Comparison of ENCODE assay signal across 17 mouse cellular contexts in genomic region chr14:120291226-120291757, GRCm38 (mm10). TPM values are rescaled to one million over a fixed set of nuclear protein-coding genes. Genes with fewer than 3 reads are reported as not detected.
DNase-seq lines count a peak whose midpoint lies in the region; ATAC-seq and TF ChIP-seq lines count a peak whose summit lies in the region.
"Had no signal": no experiment of that assay in that cellular context is flagged by ENCODE, and none has a peak within 500 bp of the region (broad histone marks: within the 10 kb centered on the region; RNA-seq: fewer than 3 reads in every experiment).

No protein-coding gene starts in this region.

- no peak for ATAC-seq in heart, embryonic 12.5 days (ENCODE audit: insufficient number of reproducible peaks, low FRiP score)
- no peak for ATAC-seq in stomach, embryonic 16.5 days (ENCODE audit: insufficient read depth, low FRiP score)
- ATAC-seq in stomach, postnatal 0 days (ENCODE audit: low FRiP score, low TSS enrichment), result no peak
- no peak for ATAC-seq in limb, embryonic 13.5 days (ENCODE audit: low FRiP score, low read depth)
- ATAC-seq: forebrain, embryonic 15.5 days had no signal

- WGBS in heart, embryonic 12.5 days, result 85% methylated on average over 13 of the region's 13 CpGs
- 87% methylated on average over 13 of the region's 13 CpGs for WGBS in stomach, embryonic 16.5 days
- 83% methylated on average over 13 of the region's 13 CpGs for WGBS in stomach, postnatal 0 days
- 82% methylated on average over 13 of the region's 13 CpGs for WGBS in limb, embryonic 13.5 days

- peak; percentile 21 for DNase-seq in cerebellum, adult 9-11 months
- DNase-seq in cerebellum, postnatal 10 days, result no peak
- DNase-seq in heart, postnatal 25 days (ENCODE audit: low spot score), result no peak
- no peak for DNase-seq in stomach, postnatal 0 days (ENCODE audit: low spot score)
- no peak for DNase-seq in spleen, adult 12 weeks (ENCODE audit: low spot score)
- DNase-seq: adrenal gland, adult 8-10 months; cerebellum, adult 11-12 months; kidney, adult 11 months; kidney, postnatal 14 days; right cerebral cortex, postnatal 14 days had no signal

- H3K9ac ChIP-seq in heart, embryonic 12.5 days, result no peak overlapping the region
- H3K9ac ChIP-seq in stomach, embryonic 16.5 days (ENCODE audit: low read length), result no peak overlapping the region
- no peak overlapping the region for H3K9ac ChIP-seq in stomach, postnatal 0 days (ENCODE audit: low read length)
- H3K9ac ChIP-seq in limb, embryonic 13.5 days, result no peak overlapping the region
- H3K9ac ChIP-seq: embryonic facial prominence, embryonic 13.5 days; forebrain, embryonic 15.5 days; hindbrain, embryonic 14.5 days; neural tube, embryonic 12.5 days had no signal

- TF ChIP-seq EP300 in stomach, postnatal 0 days (optimal IDR thresholded peaks at IDR 0.05), result no peak

- H3K4me3 ChIP-seq in heart, embryonic 12.5 days, result no peak overlapping the region
- no peak overlapping the region for H3K4me3 ChIP-seq in stomach, embryonic 16.5 days (replicated peaks; ENCODE audit: low read length)
- H3K4me3 ChIP-seq in stomach, postnatal 0 days (ENCODE audit: low read depth, low read length), result no peak overlapping the region
- no peak overlapping the region for H3K4me3 ChIP-seq in limb, embryonic 13.5 days
- H3K4me3 ChIP-seq: embryonic facial prominence, embryonic 13.5 days; forebrain, embryonic 15.5 days; neural tube, embryonic 12.5 days had no signal

- no peaks in the 10 kb centered on the region for H3K9me3 ChIP-seq in heart, embryonic 12.5 days (replicated peaks)
- H3K9me3 ChIP-seq in stomach, embryonic 16.5 days (replicated peaks; ENCODE audit: control insufficient read depth, low read length), result no peaks in the 10 kb centered on the region
- H3K9me3 ChIP-seq in stomach, postnatal 0 days (ENCODE audit: control insufficient read depth, low read length), result no peaks in the 10 kb centered on the region
- H3K9me3 ChIP-seq in limb, embryonic 13.5 days, result no peaks in the 10 kb centered on the region
- H3K9me3 ChIP-seq: embryonic facial prominence, embryonic 13.5 days; forebrain, embryonic 15.5 days; neural tube, embryonic 12.5 days had no signal

- peak overlapping the region; percentile 87 for H3K27ac ChIP-seq in heart, embryonic 12.5 days (ENCODE audit: poor library complexity, severe bottlenecking)
- 0 out of 2 replicates have a peak overlapping the region, but pooled peaks have one; percentile 4 for H3K27ac ChIP-seq in stomach, embryonic 16.5 days (ENCODE audit: low read length)
- no peak overlapping the region for H3K27ac ChIP-seq in stomach, postnatal 0 days (replicated peaks)
- H3K27ac ChIP-seq in limb, embryonic 13.5 days, result peak overlapping the region; percentile 28; the same call in 1 of the 2 replicates
- H3K27ac ChIP-seq: forebrain, embryonic 15.5 days; hindbrain, embryonic 14.5 days; neural tube, embryonic 12.5 days had no signal

- H3K27me3 ChIP-seq in heart, embryonic 12.5 days (replicated peaks), result no peaks in the 10 kb centered on the region
- H3K27me3 ChIP-seq in stomach, embryonic 16.5 days (ENCODE audit: control insufficient read depth, insufficient read depth, low read length), result no peaks in the 10 kb centered on the region
- no peaks in the 10 kb centered on the region for H3K27me3 ChIP-seq in stomach, postnatal 0 days (ENCODE audit: control insufficient read depth, insufficient read depth, low read length)
- no peaks in the 10 kb centered on the region for H3K27me3 ChIP-seq in limb, embryonic 13.5 days
- H3K27me3 ChIP-seq: embryonic facial prominence, embryonic 13.5 days; forebrain, embryonic 15.5 days; neural tube, embryonic 12.5 days had no signal

- intact Hi-C loops in heart, postnatal 25 days (cut with DNase I), result no loop called here

- no peak for TF ChIP-seq CTCF in stomach, postnatal 0 days (IDR thresholded peaks at IDR 0.05; ENCODE audit: low read depth)

- H3K36me3 ChIP-seq in heart, embryonic 12.5 days, result peaks cover 18% of the 10 kb centered on the region
- H3K36me3 ChIP-seq in stomach, embryonic 16.5 days (ENCODE audit: control insufficient read depth, insufficient read depth, low read length), result 0 out of 2 replicates have a peak, but pooled peaks cover 5% of the 10 kb centered on the region
- no peaks in the 10 kb centered on the region for H3K36me3 ChIP-seq in stomach, postnatal 0 days (ENCODE audit: control insufficient read depth, insufficient read depth, low read length)
- H3K36me3 ChIP-seq in limb, embryonic 13.5 days, result peaks cover 24% of the 10 kb centered on the region
- H3K36me3 ChIP-seq: forebrain, embryonic 15.5 days; neural tube, embryonic 12.5 days had no signal

- H3K4me1 ChIP-seq in heart, embryonic 12.5 days (replicated peaks), result peaks cover 92% of the 10 kb centered on the region
- peaks cover 57% of the 10 kb centered on the region for H3K4me1 ChIP-seq in stomach, embryonic 16.5 days (ENCODE audit: control insufficient read depth, insufficient read depth, low read length)
- peaks cover 15% of the 10 kb centered on the region for H3K4me1 ChIP-seq in stomach, postnatal 0 days (replicated peaks; ENCODE audit: control insufficient read depth, insufficient read depth)
- H3K4me1 ChIP-seq in limb, embryonic 13.5 days, result peaks cover 94% of the 10 kb centered on the region

- H3K4me2 ChIP-seq in heart, embryonic 12.5 days, result no peak overlapping the region
- no peak overlapping the region for H3K4me2 ChIP-seq in stomach, embryonic 16.5 days (ENCODE audit: low read depth, low read length)
- H3K4me2 ChIP-seq in stomach, postnatal 0 days (replicated peaks; ENCODE audit: low read depth), result no peak overlapping the region
- no peak overlapping the region for H3K4me2 ChIP-seq in limb, embryonic 13.5 days (replicated peaks)
- H3K4me2 ChIP-seq: embryonic facial prominence, embryonic 13.5 days; forebrain, embryonic 15.5 days; hindbrain, embryonic 14.5 days; neural tube, embryonic 12.5 days had no signal

RNA-seq across cellular contexts. Expression of gene Mbnl2, which starts 15.8 kb away (rescaled TPM):
- 108 and 114 TPM in 2 replicates for polyA plus RNA-seq in heart, embryonic 12.5 days (2016; fragmentation: Nextera tagmentation; extraction: Ambion mirVana)
- 100 to 1,000 TPM; 234 to 252 TPM for total RNA-seq in heart, postnatal 25 days (2021)
- 131 and 136 TPM in 2 replicates for polyA plus RNA-seq in stomach, embryonic 16.5 days (2015; fragmentation: Nextera tagmentation; extraction: Ambion mirVana)
- polyA plus RNA-seq in stomach, postnatal 0 days (2015; fragmentation: Nextera tagmentation; extraction: Ambion mirVana), result 101 and 104 TPM in 2 replicates
- 127 TPM in 2 replicates for polyA plus RNA-seq in limb, embryonic 13.5 days (2015; fragmentation: Nextera tagmentation; extraction: Ambion mirVana)
